Mouse (Mus musculus) lung, adult 2 months (tissue): ENCODE measurements at regions not wholly inside any gene's neighbourhood (a gene's known extent, or its start where the extent isn't known, plus 50 kb on each side); places are given as distances from the start of the nearest gene placed in this dataset.

Source experiments
- CTCF ChIP-seq: fragments of 200-500 bp; IDR thresholded peaks from 2 replicates; pipeline ENCODE4 v1.5.1; 2011; ENCODE audit warnings: mild to moderate bottlenecking, low read length, control low read depth; ENCODE audit not compliant: insufficient read depth
- POLR2A ChIP-seq: fragments of 200-500 bp; IDR thresholded peaks from 2 replicates; pipeline ENCODE4 v1.6.1; 2011; ENCODE audit warnings: low read depth, mild to moderate bottlenecking, control low read depth, low read length, borderline replicate concordance; ENCODE audit errors: extremely low read depth

DNA sequence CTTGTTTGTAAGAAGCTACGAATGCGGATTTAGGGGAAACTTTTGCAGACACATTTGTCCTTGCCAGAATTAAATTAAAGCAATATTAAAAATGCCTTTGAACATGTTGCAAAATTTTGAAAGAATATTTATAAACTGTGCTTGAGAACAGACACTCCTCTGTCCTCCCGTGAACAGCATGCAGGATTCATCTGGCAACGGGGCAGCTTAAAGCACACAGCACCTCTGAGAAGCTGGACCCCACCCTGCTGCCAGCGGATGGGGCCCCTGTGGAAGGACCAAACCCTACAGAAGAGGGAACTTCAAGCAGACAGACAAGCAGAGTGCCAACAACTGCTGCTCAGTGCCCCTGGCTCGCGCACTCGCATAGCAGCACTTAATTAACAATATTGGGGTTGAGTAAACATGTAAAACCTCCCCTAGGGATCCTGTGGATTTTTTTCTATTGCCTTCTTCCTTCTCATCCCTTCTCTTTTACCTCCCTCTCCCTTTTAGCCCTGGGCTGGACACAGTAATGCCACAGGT is 226.6 kb downstream of the Irx1 start:
- TF ChIP-seq CTCF (no peak), POLR2A (no peak)
